17 mouse cellular contexts compared by ENCODE assay signal in the genomic region with DNA sequence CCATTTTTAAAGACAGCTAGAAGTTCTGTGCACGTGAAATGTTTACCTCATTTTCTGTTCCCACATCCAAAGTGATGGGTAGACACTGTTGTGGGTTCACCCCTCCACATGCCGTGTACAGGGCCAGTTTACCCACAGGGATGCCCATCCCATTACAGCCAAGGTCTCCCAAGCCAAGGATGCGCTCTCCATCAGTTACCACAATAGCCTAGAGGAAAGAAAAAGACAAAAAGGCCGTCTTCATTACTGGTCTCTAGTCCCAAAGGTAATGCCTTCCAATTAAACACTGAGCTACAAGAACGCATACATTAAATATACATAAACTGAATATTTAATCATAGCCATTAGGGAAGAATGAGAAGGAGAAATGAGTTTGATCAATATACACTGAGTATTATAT. TPM values are rescaled to one million over a fixed set of nuclear protein-coding genes. Genes with fewer than 3 reads are reported as not detected.
DNase-seq lines count a peak whose midpoint lies in the region; ATAC-seq lines count a peak whose summit lies in the region.
"Had no signal": no experiment of that assay in that cellular context is flagged by ENCODE, and none has a peak within 500 bp of the region (broad histone marks: within the 10 kb centered on the region; RNA-seq: fewer than 3 reads in every experiment).

No protein-coding gene starts in this region.

- WGBS in hindbrain, embryonic 13.5 days: 60% methylated on average over 5 of the region's 5 CpGs
- 53% methylated on average over 5 of the region's 5 CpGs for whole genome bisulfite sequencing in hindbrain, embryonic 16.5 days
- 50% methylated on average over 5 of the region's 5 CpGs for WGBS in neural tube, embryonic 13.5 days
- WGBS in neural tube, embryonic 15.5 days: 46% methylated on average over 5 of the region's 5 CpGs
- 55% methylated on average over 5 of the region's 5 CpGs for WGBS in midbrain, embryonic 15.5 days

- no peak overlapping the region for H3K4me2 ChIP-seq in hindbrain, embryonic 13.5 days
- no peak overlapping the region for H3K4me2 ChIP-seq in hindbrain, embryonic 16.5 days (ENCODE audit: low read length)
- H3K4me2 ChIP-seq in neural tube, embryonic 13.5 days: no peak overlapping the region
- H3K4me2 ChIP-seq in neural tube, embryonic 15.5 days: no peak overlapping the region
- no peak overlapping the region for H3K4me2 ChIP-seq in midbrain, embryonic 15.5 days
- H3K4me2 ChIP-seq: forebrain, embryonic 13.5 days; heart, embryonic 13.5 days had no signal

- peaks cover 2% of the 10 kb centered on the region; the same call in 1 of the 2 replicates for H3K4me1 ChIP-seq in hindbrain, embryonic 13.5 days (replicated peaks)
- H3K4me1 ChIP-seq in hindbrain, embryonic 16.5 days (ENCODE audit: control insufficient read depth, insufficient read depth, low read depth, low read length): no peaks in the 10 kb centered on the region
- peaks cover 7% of the 10 kb centered on the region; the same call in 1 of the 2 replicates for H3K4me1 ChIP-seq in neural tube, embryonic 13.5 days (replicated peaks)
- no peaks in the 10 kb centered on the region for H3K4me1 ChIP-seq in neural tube, embryonic 15.5 days
- H3K4me1 ChIP-seq in midbrain, embryonic 15.5 days: no peaks in the 10 kb centered on the region
- H3K4me1 ChIP-seq: embryonic facial prominence, embryonic 10.5 days; forebrain, embryonic 13.5 days had no signal

- no peak overlapping the region for H3K4me3 ChIP-seq in hindbrain, embryonic 13.5 days
- no peak overlapping the region for H3K4me3 ChIP-seq in hindbrain, embryonic 16.5 days (ENCODE audit: low read length)
- no peak overlapping the region for H3K4me3 ChIP-seq in neural tube, embryonic 13.5 days
- no peak overlapping the region for H3K4me3 ChIP-seq in neural tube, embryonic 15.5 days (replicated peaks)
- H3K4me3 ChIP-seq in midbrain, embryonic 15.5 days: no peak overlapping the region
- H3K4me3 ChIP-seq: embryonic facial prominence, embryonic 10.5 days; forebrain, embryonic 13.5 days; heart, embryonic 13.5 days had no signal

- peak; percentile 79 for ATAC-seq in hindbrain, embryonic 13.5 days (ENCODE audit: low FRiP score)
- ATAC-seq in hindbrain, embryonic 16.5 days: no peak
- ATAC-seq in neural tube, embryonic 13.5 days (ENCODE audit: low read depth): 0 out of 2 replicates have a peak, but pooled peaks have one; percentile 59
- no peak for ATAC-seq in neural tube, embryonic 15.5 days (ENCODE audit: low FRiP score)
- 0 out of 2 replicates have a peak, but pooled peaks have one; percentile 30 for ATAC-seq in midbrain, embryonic 15.5 days (replicated peaks)
- ATAC-seq: forebrain, embryonic 13.5 days; forebrain, postnatal 0 days had no signal

- no peak for DNase-seq in cerebellum, adult 11-12 months
- no peak for DNase-seq in kidney, adult 11 months
- DNase-seq: adrenal gland, adult 2 months; adrenal gland, postnatal 25 days; cerebellum, adult 2 months; cerebellum, postnatal 10 days; forebrain, postnatal 0 days; gastrocnemius, postnatal 25 days; heart, postnatal 4 days had no signal

- H3K9ac ChIP-seq in hindbrain, embryonic 13.5 days: no peak overlapping the region
- no peak overlapping the region for H3K9ac ChIP-seq in hindbrain, embryonic 16.5 days (ENCODE audit: low read depth, low read length)
- H3K9ac ChIP-seq in neural tube, embryonic 13.5 days: no peak overlapping the region
- H3K9ac ChIP-seq in neural tube, embryonic 15.5 days (replicated peaks): no peak overlapping the region
- H3K9ac ChIP-seq in midbrain, embryonic 15.5 days: no peak overlapping the region
- H3K9ac ChIP-seq: forebrain, embryonic 13.5 days; forebrain, postnatal 0 days; heart, embryonic 13.5 days had no signal

- no peaks in the 10 kb centered on the region for H3K9me3 ChIP-seq in hindbrain, embryonic 13.5 days
- no peaks in the 10 kb centered on the region for H3K9me3 ChIP-seq in hindbrain, embryonic 16.5 days (ENCODE audit: control insufficient read depth, low read length)
- no peaks in the 10 kb centered on the region for H3K9me3 ChIP-seq in neural tube, embryonic 13.5 days
- H3K9me3 ChIP-seq in neural tube, embryonic 15.5 days (replicated peaks): no peaks in the 10 kb centered on the region
- H3K9me3 ChIP-seq in midbrain, embryonic 15.5 days: no peaks in the 10 kb centered on the region
- H3K9me3 ChIP-seq: embryonic facial prominence, embryonic 10.5 days; forebrain, embryonic 13.5 days; heart, embryonic 13.5 days had no signal

- no peaks in the 10 kb centered on the region for H3K36me3 ChIP-seq in hindbrain, embryonic 13.5 days
- no peaks in the 10 kb centered on the region for H3K36me3 ChIP-seq in hindbrain, embryonic 16.5 days (ENCODE audit: control insufficient read depth, insufficient read depth, low read length)
- no peaks in the 10 kb centered on the region for H3K36me3 ChIP-seq in neural tube, embryonic 13.5 days
- H3K36me3 ChIP-seq in neural tube, embryonic 15.5 days: no peaks in the 10 kb centered on the region
- no peaks in the 10 kb centered on the region for H3K36me3 ChIP-seq in midbrain, embryonic 15.5 days (replicated peaks)
- H3K36me3 ChIP-seq: embryonic facial prominence, embryonic 10.5 days had no signal

- H3K27ac ChIP-seq in hindbrain, embryonic 13.5 days: no peak overlapping the region; the same call in 1 of the 2 replicates
- no peak overlapping the region for H3K27ac ChIP-seq in hindbrain, embryonic 16.5 days (ENCODE audit: low read depth, low read length)
- H3K27ac ChIP-seq in neural tube, embryonic 13.5 days (replicated peaks): peak overlapping the region; percentile 56
- H3K27ac ChIP-seq in neural tube, embryonic 15.5 days (replicated peaks): no peak overlapping the region
- no peak overlapping the region for H3K27ac ChIP-seq in midbrain, embryonic 15.5 days
- H3K27ac ChIP-seq: embryonic facial prominence, embryonic 10.5 days; forebrain, embryonic 13.5 days; heart, embryonic 13.5 days had no signal

- H3K27me3 ChIP-seq in hindbrain, embryonic 13.5 days: no peaks in the 10 kb centered on the region
- H3K27me3 ChIP-seq in hindbrain, embryonic 16.5 days (replicated peaks; ENCODE audit: control insufficient read depth, insufficient read depth, low read length): no peaks in the 10 kb centered on the region
- no peaks in the 10 kb centered on the region for H3K27me3 ChIP-seq in neural tube, embryonic 13.5 days
- H3K27me3 ChIP-seq in neural tube, embryonic 15.5 days (replicated peaks): no peaks in the 10 kb centered on the region
- H3K27me3 ChIP-seq in midbrain, embryonic 15.5 days (replicated peaks): no peaks in the 10 kb centered on the region
- H3K27me3 ChIP-seq: forebrain, embryonic 13.5 days; heart, embryonic 13.5 days had no signal

RNA-seq across cellular contexts. Expression of a gene that starts 44.9 kb away (rescaled TPM):
- 28.5 and 30.5 TPM in 2 replicates for polyA plus RNA-seq in hindbrain, embryonic 13.5 days (2015; fragmentation: Nextera tagmentation; extraction: Ambion mirVana)
- polyA plus RNA-seq in hindbrain, embryonic 16.5 days (2015; fragmentation: Nextera tagmentation; extraction: Ambion mirVana): 40.8 and 55.5 TPM in 2 replicates
- polyA plus RNA-seq in neural tube, embryonic 13.5 days (2015; fragmentation: Nextera tagmentation; extraction: Ambion mirVana): 36.8 and 38.3 TPM in 2 replicates
- 47.1 and 54.1 TPM in 2 replicates for polyA plus RNA-seq in neural tube, embryonic 15.5 days (2015; fragmentation: Nextera tagmentation; extraction: Ambion mirVana)
- polyA plus RNA-seq in midbrain, embryonic 15.5 days (2015; fragmentation: Nextera tagmentation; extraction: Ambion mirVana): 37.7 and 40.6 TPM in 2 replicates

Comparison
In these comparisons a context has a peak if more than half of its experiments do, and no peak if none do; other contexts are left out.
1. ATAC-seq: peak in hindbrain, embryonic 13.5 days (single experiment), neural tube, embryonic 13.5 days (single experiment) and midbrain, embryonic 15.5 days (single experiment); none in hindbrain, embryonic 16.5 days (single experiment) and neural tube, embryonic 15.5 days (single experiment).